Mouse (Mus musculus) liver, embryonic 14.5 days (tissue): ENCODE results near the gene Atic.

Experiments used
- CTCF ChIP-seq: IDR thresholded peaks from 2 replicates; pipeline ENCODE4 v1.5.1; 2016; ENCODE audit warnings: antibody characterized with exemption, low read depth, control low read depth
- EP300 ChIP-seq: IDR thresholded peaks from 2 replicates; pipeline ENCODE4 v1.6.1; 2016; ENCODE audit warnings: antibody characterized with exemption, low read depth

DNA sequence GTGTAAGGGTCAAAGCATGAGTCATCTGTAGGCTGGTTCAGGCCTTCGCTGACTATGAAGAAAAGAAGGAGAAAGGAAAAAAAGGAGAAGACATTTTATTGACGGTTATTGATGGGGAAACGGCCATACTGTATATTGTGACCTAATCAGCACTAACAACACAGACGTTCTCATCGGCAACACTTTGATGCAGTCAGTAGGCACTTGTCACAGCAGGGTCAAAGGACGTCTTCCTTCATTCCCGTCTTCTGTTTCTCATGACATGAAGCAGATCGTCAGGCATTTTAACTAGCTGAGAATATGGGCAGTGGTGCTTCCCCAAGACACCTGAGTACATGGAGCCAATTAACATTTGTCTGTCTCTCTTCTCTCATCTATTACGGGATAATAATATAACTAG is 36.2 kb downstream of the Atic start:
- no peak for TF ChIP-seq CTCF
- no peak for TF ChIP-seq EP300
